Mouse (Mus musculus) liver, embryonic 14.5 days (tissue): ENCODE results near the gene Phlpp1.

Experiments
- CTCF ChIP-seq: IDR thresholded peaks from 2 replicates; pipeline ENCODE4 v1.5.1; 2016; ENCODE audit warnings: antibody characterized with exemption, low read depth, control low read depth
- EP300 ChIP-seq: IDR thresholded peaks from 2 replicates; pipeline ENCODE4 v1.6.1; 2016; ENCODE audit warnings: antibody characterized with exemption, low read depth

DNA sequence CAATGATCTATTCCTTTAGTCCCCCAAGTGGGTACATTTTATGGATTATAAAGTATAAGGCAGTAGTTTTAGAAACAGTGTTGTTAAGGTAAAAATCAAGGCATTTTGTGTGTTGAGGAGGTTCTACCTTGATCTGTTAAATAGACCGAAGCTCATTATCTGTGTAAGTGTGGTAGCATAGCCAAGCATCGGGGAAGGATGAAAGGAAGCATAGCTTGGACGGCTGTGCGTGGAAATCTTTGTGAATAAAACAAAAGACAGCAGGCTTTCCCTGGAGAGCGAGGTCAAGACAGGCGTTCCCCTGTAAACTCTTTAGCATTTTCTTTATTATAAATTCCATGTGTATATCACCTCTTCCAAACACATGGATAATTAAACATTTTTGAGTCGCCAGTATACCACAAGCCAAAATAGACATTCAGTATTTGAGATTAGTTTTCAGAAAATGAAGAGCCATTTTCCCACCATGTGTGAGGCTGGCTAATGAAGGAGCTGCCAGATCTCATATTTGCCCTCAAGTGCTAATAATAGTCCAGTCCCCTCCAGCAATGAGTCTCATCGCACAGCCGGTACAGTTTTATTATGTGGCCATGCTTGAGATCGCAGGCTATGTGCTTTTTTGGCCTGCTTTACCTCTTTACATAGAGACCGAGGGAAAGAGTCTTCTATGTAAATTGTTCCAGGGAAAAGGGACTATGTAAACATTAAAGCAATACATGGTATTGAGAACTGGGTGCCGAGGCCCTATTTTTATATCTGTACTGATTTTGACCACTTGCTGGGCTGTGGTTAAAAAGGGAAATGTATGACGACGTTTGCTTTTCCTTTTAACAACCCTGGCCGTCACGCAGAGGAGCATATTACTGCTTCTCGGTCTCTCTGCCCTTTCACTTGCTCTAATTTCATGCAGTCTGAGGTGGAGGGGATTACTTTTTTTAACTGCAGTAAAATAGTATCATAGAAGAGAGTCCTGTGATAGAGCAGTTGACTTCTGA lies 22.9 kb upstream of the Phlpp1 start:
- no peak for TF ChIP-seq EP300
- no peak for TF ChIP-seq CTCF
